Mouse (Mus musculus) thymus, postnatal 10 days (tissue): ENCODE results near the gene Zfp119a.
"Not testable (repeated sequence)": the region's sequence is repeated elsewhere in the genome, so short reads cannot be mapped to it uniquely, and the experiment has no call there.

Experiments used
- DNase-seq, 2 experiments: peaks; one replicate each; pipeline ENCODE4 v3.0.0; 2021; ENCODE audit warnings: low spot score in 2 of 2

The Zfp119a gene

GRCm38 (mm10) chr17:55878636-55879369, at the start of gene Zfp119a:
Zfp119a (minus strand) TSS chr17:55878930.
- DNase-seq = peak; percentile 32 to 37

DNA sequence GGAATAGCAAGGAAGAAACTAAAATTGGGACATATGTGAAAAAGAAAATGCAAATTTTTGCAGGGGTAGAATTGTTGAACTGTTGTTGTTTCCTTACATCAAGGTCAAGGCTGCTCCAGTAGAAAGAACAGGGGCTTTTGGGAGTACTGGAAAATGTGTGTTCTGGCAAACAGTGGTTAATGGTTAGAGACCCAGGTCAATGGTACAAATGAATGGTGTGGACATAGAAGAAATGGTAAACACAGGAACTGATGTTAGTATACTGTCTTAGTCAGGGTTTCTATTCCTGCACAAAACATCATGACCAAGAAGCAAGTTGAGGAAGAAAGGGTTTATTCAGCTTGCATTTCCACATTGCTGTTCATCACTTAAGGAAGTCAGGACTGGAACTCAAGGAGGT, 27.9 kb upstream of the Zfp119a start:
- DNase-seq = no peak

DNA sequence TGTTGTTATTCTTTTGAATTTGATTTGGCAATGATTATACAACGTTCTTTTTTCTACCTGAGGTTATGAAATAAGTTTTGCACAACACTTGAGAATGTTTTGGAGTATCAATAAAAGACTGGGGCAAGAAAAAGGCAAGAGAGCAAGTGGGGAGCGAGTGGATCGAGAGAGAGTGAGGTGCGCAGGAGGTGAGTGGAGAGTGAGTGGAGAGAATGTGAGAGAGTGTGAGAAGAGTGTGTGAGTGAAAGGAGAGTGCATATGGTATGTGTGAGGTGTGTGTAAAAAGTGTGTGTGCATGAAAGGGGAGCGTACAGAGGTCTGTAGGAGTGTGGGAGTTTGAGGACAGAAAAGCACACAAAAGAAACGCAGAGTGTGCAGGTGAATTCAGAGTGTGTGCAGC, 25.4 kb upstream of the Zfp119a start:
- no peak for DNase-seq

- DNase-seq = no peak
Observed at GRCm38 (mm10) chr17:55903687-55904086, 25.0 kb upstream of the Zfp119a start.

DNA sequence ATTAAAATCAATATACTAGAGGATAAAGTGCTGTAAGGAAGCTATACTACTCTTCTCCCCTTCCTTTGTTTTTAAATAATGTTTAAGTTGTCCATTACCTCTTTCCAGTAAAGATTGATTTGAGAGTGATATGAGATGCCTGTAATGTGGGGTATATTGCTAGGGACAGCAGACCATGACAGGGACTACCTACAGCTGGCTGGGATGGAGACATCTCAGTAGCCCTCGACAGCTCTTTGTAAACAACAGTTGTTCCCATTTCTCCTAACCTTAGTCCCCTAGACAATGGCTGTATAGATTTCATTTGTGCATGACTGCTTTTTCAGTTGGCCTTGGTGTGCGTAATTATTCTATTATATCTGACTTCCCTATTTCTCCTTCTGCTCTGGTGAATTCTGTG, 24.4 kb upstream of the Zfp119a start:
- DNase-seq = no peak

GRCm38 (mm10) chr17:55892406-55892955, 13.8 kb upstream of the Zfp119a start:
- DNase-seq = peak in 1 of 2 experiments; percentile 5

GRCm38 (mm10) chr17:55884912-55885311, 6.2 kb upstream of the Zfp119a start:
- no peak for DNase-seq

DNA sequence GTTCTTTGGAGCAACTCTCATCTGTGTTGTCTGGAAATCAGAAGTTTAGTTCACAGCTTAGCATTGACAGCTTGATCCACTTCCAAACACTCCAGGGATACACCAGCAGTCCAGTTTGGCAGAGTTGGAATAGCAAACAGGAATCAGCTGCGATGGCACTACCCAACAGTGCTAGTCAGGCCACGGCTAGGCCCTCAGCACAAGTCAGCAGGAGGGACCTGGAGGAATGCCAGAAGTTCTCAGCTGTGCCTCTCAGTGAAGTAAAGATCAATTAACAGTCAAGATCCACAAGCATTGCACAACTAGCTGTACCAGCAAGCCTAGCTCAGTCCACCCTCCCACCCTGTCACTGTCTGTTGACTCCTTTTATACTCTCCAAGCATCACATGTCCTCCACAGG, 4.9 kb upstream of the Zfp119a start:
- no peak for DNase-seq

- not testable (repeated sequence) for DNase-seq
Observed at GRCm38 (mm10) chr17:55878282-55878635, 471 bp downstream of the Zfp119a start.

- no peak for DNase-seq
Observed at GRCm38 (mm10) chr17:55877184-55877583, 1.5 kb downstream of the Zfp119a start.

GRCm38 (mm10) chr17:55843067-55843466, 35.7 kb downstream of the Zfp119a start:
- DNase-seq = no peak

DNA sequence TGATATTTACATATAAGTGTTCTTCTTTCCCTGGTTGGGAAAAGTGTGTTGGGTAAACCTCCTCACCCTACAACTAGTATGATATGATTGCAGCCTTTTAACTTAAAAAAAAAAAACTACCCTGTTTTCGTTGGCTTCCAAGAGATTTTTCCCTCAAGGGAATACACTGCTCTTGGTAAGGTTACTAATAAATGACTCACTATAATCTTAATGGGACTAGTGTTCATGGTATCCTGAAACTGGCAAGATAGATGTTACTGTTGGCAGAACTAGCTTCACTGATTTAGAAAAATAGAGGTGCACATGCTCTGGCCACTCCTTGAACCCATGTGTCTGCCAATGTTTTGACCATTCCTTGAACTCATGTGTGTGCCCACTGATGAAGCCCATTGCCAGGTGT, 57.2 kb downstream of the Zfp119a start:
- DNase-seq = no peak

GRCm38 (mm10) chr17:55816853-55817252, 61.9 kb downstream of the Zfp119a start:
- no peak for DNase-seq
